Comparison of ENCODE assay signal across 7 mouse cellular contexts in genomic region chr12:29279631-29280080, GRCm38 (mm10).
A peak's percentile ranks its signal among the peaks of the same experiment; 100 is the strongest.
DNase-seq lines count a peak whose midpoint lies in the region; ATAC-seq lines count a peak whose summit lies in the region.

No protein-coding gene starts in this region.

- H3K4me2 ChIP-seq in liver, embryonic 11.5 days = peak overlapping the region; percentile 19
- H3K4me2 ChIP-seq in embryonic facial prominence, embryonic 13.5 days = peak overlapping the region; percentile 51
- H3K4me2 ChIP-seq in hindbrain, embryonic 13.5 days = peak overlapping the region; percentile 38
- peak overlapping the region; percentile 46 for H3K4me2 ChIP-seq in neural tube, embryonic 13.5 days

- H3K27me3 ChIP-seq in liver, embryonic 11.5 days (replicated peaks; ENCODE audit: control insufficient read depth, insufficient read depth, low read length) = no peaks in the 10 kb centered on the region
- no peaks in the 10 kb centered on the region for H3K27me3 ChIP-seq in embryonic facial prominence, embryonic 13.5 days
- H3K27me3 ChIP-seq in hindbrain, embryonic 13.5 days = no peaks in the 10 kb centered on the region
- no peaks in the 10 kb centered on the region for H3K27me3 ChIP-seq in neural tube, embryonic 13.5 days

- no peak for ATAC-seq in liver, embryonic 11.5 days (replicated peaks; ENCODE audit: low FRiP score)
- no peak; the same call in 1 of the 2 replicates for ATAC-seq in embryonic facial prominence, embryonic 13.5 days (ENCODE audit: insufficient number of reproducible peaks, insufficient read depth, low FRiP score, low TSS enrichment, low read depth)
- no peak for ATAC-seq in hindbrain, embryonic 13.5 days (ENCODE audit: low FRiP score)
- ATAC-seq in neural tube, embryonic 13.5 days (ENCODE audit: low read depth) = no peak; the same call in none of the 2 replicates

- no peaks in the 10 kb centered on the region for H3K9me3 ChIP-seq in liver, embryonic 11.5 days (ENCODE audit: control insufficient read depth, low read length)
- no peaks in the 10 kb centered on the region for H3K9me3 ChIP-seq in embryonic facial prominence, embryonic 13.5 days
- no peaks in the 10 kb centered on the region for H3K9me3 ChIP-seq in hindbrain, embryonic 13.5 days
- H3K9me3 ChIP-seq in neural tube, embryonic 13.5 days = no peaks in the 10 kb centered on the region

- H3K36me3 ChIP-seq in liver, embryonic 11.5 days (ENCODE audit: control insufficient read depth, insufficient read depth, low read length) = no peaks in the 10 kb centered on the region
- no peaks in the 10 kb centered on the region for H3K36me3 ChIP-seq in embryonic facial prominence, embryonic 13.5 days
- H3K36me3 ChIP-seq in hindbrain, embryonic 13.5 days = no peaks in the 10 kb centered on the region
- H3K36me3 ChIP-seq in neural tube, embryonic 13.5 days = no peaks in the 10 kb centered on the region

- WGBS in liver, embryonic 11.5 days = 12% methylated on average over 13 of the region's 13 CpGs
- 4% methylated on average over 13 of the region's 13 CpGs for WGBS in embryonic facial prominence, embryonic 13.5 days
- 4% methylated on average over 13 of the region's 13 CpGs for WGBS in hindbrain, embryonic 13.5 days
- 4% methylated on average over 13 of the region's 13 CpGs for WGBS in neural tube, embryonic 13.5 days

- no peaks in the 10 kb centered on the region for H3K4me1 ChIP-seq in liver, embryonic 11.5 days (replicated peaks; ENCODE audit: control insufficient read depth, insufficient read depth, low read length)
- peaks cover 18% of the 10 kb centered on the region for H3K4me1 ChIP-seq in embryonic facial prominence, embryonic 13.5 days
- H3K4me1 ChIP-seq in hindbrain, embryonic 13.5 days (replicated peaks) = peaks cover 32% of the 10 kb centered on the region
- H3K4me1 ChIP-seq in neural tube, embryonic 13.5 days (replicated peaks) = peaks cover 31% of the 10 kb centered on the region

- intact Hi-C loops in left cerebral cortex, postnatal 25 days (cut with DNase I) = loop anchor here (5.0 to 10.0 kb wide), 2 partner anchors 137 to 695 kb away; partner anchors contain the start of gene Allc

- no peak for DNase-seq in liver, embryonic 11.5 days (ENCODE audit: low spot score)
- DNase-seq in liver (no peak), MN1 (ENCODE audit: low spot score) (no peak)
- no peak for DNase-seq in left cerebral cortex, postnatal 25 days (ENCODE audit: low spot score in 2 of 2)

- H3K27ac ChIP-seq in liver, embryonic 11.5 days (ENCODE audit: low read depth, low read length) = no peak overlapping the region
- peak overlapping the region; percentile 58 for H3K27ac ChIP-seq in embryonic facial prominence, embryonic 13.5 days
- H3K27ac ChIP-seq in hindbrain, embryonic 13.5 days = peak overlapping the region; percentile 97
- H3K27ac ChIP-seq in neural tube, embryonic 13.5 days (replicated peaks) = peak overlapping the region; percentile 98

- no peak overlapping the region for H3K4me3 ChIP-seq in liver, embryonic 11.5 days (ENCODE audit: low read depth, low read length)
- H3K4me3 ChIP-seq in embryonic facial prominence, embryonic 13.5 days = no peak overlapping the region; the same call in 1 of the 2 replicates
- H3K4me3 ChIP-seq in hindbrain, embryonic 13.5 days = peak overlapping the region; percentile 5; the same call in 1 of the 2 replicates
- peak overlapping the region; percentile 1; the same call in 1 of the 2 replicates for H3K4me3 ChIP-seq in neural tube, embryonic 13.5 days

- no peak overlapping the region for H3K9ac ChIP-seq in liver, embryonic 11.5 days (ENCODE audit: low read depth, low read length)
- H3K9ac ChIP-seq in embryonic facial prominence, embryonic 13.5 days = peak overlapping the region; percentile 37; the same call in 1 of the 2 replicates
- peak overlapping the region; percentile 65 for H3K9ac ChIP-seq in hindbrain, embryonic 13.5 days
- peak overlapping the region; percentile 55 for H3K9ac ChIP-seq in neural tube, embryonic 13.5 days

Comparison
In these comparisons a context has a peak if more than half of its experiments do, and no peak if none do; other contexts are left out.
1. H3K4me3 ChIP-seq: peak in hindbrain, embryonic 13.5 days (single experiment) and neural tube, embryonic 13.5 days (single experiment); none in liver, embryonic 11.5 days (single experiment) and embryonic facial prominence, embryonic 13.5 days (single experiment).
2. Peak in every context shown above with its lines, with median percentiles within 50 percentile points of each other: H3K4me2 ChIP-seq.